Mouse (Mus musculus) adrenal gland, postnatal 36 days (tissue): ENCODE results near the gene Prkag2. TPM values are rescaled to one million over a fixed set of nuclear protein-coding genes. Genes with fewer than 3 reads are reported as not detected.

Experiments
- DNase-seq, 2 experiments: peaks; one replicate each; pipeline ENCODE4 v3.0.0; 2021; ENCODE audit warnings: mixed read lengths in 1 of 2
- total RNA-seq, 2 experiments: library from RNA; stranded (reverse); gene quantifications; 2 replicates each; pipeline ENCODE4 v1.2.3; 2021

Gene Prkag2
- total RNA-seq, 2 experiments from 2014 or later = 36.8 to 42.7 TPM

GRCm38 (mm10) chr5:25050827-25051226 is 49.6 kb downstream of the Prkag2 start:
- no peak for DNase-seq

GRCm38 (mm10) chr5:25047670-25048069 is 52.8 kb downstream of the Prkag2 start:
- no peak for DNase-seq

- no peak for DNase-seq
These were observed 53.7 kb downstream of the Prkag2 start for GRCm38 (mm10) chr5:25046762-25047161.

DNA sequence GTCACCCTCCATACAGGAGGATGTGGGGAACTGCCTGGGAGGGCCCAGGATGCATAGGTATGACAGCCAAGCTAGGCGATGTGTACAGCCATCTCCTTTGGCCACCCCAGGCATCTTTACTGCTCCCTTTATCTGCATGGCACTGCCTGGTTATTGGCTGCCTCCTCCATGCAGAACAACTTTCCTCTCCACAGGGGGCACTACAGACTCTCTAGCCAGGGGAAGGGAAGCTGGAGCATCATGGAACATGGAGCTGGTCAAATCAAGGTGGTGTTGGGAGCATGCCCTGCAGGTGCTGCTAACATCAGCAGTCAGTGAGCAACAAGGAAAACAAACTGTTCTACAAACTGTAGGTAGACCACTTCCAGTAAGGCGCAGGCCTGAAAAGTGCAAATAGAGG is 56.4 kb downstream of the Prkag2 start:
- no peak for DNase-seq

DNA sequence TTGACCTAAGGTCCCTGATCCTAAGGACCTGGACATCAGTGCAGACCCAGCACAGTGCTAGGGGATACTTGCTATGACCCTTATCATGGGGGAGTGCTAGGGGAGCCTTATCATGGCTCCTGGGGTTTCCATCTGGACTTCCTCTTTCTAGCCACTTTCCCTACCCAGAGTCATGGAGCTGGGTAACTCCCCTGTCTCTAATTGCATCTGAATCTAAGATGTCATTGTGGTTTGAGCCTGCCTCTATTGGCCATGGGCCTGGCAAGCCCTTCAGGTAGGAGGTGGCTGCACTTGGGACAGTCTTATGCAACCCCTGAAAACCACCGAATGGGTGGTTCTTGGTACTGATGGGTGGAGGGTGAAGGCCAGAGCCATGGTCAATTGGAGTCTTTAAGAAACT is 58.5 kb downstream of the Prkag2 start:
- no peak for DNase-seq

DNA sequence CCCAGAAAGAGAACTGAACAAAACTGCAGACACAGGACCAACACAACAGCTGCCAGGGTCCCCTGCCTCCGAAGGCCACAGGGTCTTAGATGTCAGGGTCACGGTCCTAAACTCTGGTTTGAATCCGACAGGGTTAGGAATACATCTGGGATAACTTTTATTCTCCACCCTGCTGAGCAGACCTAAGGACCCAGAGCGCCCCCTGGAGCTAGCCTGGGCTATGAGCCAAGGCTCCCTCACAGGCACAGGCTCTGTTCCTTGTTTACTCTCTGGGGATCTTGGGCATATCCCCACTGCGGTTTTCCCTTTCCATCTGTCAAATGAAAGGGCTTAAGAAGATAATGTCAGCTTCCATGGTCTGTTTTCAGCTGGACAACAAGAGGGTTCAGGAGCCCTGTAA is 59.1 kb downstream of the Prkag2 start:
- DNase-seq = peak; percentile 42 to 68

DNA sequence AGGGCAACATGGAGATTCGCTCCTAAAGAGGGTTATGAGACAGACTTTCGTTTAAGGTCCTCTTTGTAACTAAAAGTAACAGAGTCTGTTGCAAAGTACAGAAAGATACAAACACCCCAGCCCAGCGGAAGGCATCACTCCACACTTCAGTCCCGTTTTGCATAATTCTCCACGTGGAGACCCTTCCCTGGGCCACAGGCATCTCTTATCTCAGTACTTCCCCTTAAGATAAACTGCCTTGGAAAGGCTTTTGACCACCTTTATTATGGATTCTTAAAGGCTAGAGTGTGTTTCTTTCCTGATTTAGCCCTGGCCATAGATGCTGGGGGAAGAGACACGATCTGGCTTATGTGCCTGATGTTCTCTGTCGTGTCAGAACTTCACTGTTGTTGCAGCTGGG is 59.5 kb downstream of the Prkag2 start:
- DNase-seq = no peak

DNA sequence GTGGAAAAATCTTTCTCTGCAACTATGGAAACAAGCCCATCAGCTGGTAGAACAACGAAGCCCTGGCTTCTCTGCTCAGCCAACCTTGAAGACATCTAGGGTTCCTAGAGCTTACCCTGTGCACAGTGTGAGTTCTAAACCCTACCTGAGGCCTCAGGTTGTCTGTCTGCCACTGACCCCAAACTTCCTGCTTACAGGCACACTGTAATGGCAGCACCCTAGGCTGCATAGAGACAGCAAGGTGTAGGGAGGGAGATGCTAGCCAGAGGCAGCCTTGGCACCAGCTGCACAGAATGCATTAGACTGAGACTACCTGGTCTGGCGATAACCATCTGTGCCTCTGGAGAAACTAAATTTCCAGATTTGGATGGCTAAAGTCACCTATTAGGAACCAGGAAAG is 61.6 kb downstream of the Prkag2 start:
- DNase-seq = no peak

DNA sequence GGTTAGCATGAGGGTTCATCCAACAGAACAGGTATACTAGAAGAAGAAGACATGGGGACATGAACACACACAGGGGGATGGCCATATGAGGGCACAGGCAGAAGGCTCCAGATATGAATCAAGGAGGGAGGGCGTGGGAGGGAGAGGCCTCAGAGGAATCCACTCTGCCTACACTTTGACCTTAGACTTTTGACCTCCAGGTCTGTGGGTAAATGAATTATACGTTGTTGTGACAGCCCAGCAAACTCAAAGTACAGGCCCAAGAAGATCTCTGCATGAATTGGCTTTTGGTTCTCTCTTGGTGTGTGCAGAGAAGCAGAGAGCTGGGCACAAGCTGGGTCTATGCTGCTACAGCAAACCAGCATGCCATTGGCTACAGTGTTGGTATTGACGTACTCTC is 65.1 kb downstream of the Prkag2 start:
- no peak for DNase-seq

- no peak for DNase-seq
These were observed 69.0 kb downstream of the Prkag2 start for GRCm38 (mm10) chr5:25031456-25031856.

DNA sequence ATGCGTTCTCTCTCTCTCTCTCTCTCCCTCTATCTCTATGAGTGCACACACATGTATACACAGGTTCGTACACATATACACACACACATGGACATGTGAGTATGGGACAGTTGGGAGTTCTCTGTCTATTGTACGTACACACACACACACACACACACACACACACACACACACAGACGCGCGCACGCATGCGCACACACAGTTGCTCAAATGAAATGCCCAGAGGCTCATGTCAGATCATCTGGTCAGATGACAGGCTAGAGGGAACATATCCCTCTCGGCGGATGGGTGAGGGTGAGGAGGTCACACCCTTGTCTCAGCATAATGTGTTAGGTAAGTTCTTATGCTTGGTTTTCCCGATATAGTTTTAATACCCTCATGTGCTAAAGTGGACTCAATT is 69.4 kb downstream of the Prkag2 start:
- no peak for DNase-seq

DNA sequence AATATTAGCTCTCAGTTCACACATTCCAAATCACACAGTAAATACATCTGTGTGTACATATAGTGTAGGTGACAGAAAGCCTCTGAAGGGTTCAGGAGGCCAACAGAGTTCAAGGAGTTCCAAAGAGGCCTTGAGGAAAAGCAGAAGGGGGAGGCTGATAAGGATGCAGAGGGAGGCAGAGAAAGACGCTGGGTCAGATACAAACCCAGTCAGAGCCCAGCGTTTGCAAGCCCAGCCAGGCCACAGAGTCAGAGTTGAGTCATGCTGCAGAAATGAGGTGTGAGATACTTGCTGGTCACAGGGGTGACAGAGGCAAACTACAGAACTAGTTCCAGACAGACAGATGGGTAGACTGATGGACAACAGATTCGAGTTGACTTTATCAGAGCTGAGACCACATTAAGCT is 70.2 kb downstream of the Prkag2 start:
- peak; percentile 49 to 67 for DNase-seq

DNA sequence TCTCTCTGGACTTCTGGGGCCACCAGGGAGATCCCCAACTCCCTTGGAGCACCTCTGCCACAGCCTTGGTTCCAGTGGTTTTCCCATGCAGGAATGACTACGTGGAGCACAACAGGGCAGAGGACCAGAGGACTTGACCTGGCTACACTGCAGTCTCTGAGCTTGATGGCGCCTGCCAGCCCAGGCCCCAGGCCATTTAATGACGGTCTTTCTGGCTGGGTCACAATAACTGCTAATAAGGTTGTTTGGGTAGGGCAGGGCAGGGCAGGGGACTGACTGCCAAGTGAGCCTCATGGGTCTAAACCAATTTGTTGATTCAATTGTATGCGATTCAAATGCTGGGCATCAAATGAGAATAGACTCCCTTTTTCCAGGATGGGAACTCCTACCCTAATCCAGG is 72.8 kb downstream of the Prkag2 start:
- DNase-seq = peak in 1 of 2 experiments; percentile 46

GRCm38 (mm10) chr5:25025309-25026019 is 75.0 kb downstream of the Prkag2 start:
- DNase-seq = peak; percentile 52 to 54

GRCm38 (mm10) chr5:25022904-25023303 is 77.5 kb downstream of the Prkag2 start:
- peak; percentile 66 to 76 for DNase-seq

DNA sequence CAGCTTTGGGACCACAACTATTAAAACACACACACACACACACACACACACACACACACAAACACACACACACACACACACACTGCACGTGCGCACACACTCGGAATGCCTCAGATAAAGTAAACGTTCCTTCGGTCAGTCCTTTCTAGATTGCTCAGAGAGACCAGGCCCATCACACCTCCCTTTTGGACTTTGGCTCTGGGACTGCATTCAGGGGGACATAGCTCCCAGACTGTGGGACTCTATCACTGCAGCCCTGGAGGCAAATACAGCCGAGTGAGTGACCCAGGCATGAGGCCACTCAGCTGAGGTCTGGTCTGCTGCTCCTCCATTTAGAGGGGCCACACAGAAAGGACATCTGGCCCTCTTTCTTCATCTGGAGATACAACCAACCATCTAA is 81.2 kb downstream of the Prkag2 start:
- no peak for DNase-seq

DNA sequence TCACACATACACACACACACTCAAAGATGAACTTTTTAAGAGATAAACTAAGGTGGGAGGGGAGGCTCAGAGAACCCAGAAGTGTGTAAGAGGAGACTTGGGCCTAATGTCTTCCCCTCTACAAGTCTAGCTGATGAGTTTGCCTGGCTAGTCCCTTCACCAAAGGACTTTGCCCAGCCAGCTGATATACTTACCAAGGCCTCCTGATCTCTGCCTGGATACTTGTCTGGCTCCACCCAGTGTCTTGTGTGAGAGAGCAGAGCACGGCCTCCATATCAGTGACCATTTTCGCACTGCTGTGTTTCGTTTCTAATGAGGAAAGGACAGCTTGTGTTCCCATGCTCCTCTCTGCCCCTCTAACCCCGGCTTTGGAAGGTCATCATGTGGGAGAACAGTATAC is 88.3 kb downstream of the Prkag2 start:
- DNase-seq = no peak

GRCm38 (mm10) chr5:25011019-25011485 is 89.4 kb downstream of the Prkag2 start:
- peak; percentile 84 to 88 for DNase-seq

DNA sequence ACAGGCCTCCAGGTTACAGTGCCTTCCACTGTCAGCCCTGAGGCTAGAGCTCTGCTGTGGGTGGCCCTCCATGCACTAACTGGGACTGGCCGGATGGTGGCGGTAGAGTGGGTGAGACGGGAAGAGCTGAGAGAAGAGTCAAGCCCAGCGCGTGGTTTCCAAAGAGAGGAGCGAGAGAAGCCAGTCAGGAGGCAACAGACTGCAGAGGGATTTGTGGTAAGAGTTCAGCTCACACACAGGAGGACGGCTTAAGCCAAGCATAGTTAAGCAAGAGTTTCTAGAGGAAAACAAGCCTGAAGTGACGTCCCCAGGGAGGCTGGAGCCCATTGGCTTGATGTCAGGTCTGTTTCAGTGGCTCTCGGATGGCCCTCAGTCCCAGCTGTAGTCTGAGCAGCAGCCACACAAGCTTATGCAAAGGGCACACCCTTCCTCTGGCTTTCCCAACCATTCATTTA is 90.0 kb downstream of the Prkag2 start:
- DNase-seq = peak; percentile 92 to 93

DNA sequence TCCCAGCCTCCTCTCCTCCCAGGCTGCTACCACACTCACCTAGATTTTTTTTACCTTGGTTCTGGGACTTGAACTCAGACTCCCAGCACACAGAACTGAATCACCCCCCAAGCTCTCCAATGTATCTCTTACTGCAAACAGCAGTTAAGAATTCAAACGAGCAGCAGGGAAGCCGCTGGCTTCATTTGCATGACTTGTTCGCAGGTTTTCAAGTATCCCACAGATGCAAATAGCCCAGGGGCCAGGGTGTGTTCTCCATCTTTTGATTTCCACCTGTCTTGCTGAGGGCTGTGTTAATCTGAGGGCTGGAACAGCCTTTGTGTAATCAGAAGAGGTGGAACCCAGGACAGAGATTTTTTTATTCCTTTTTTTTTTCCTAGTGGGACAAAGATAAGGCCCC is 90.7 kb downstream of the Prkag2 start:
- DNase-seq = no peak

GRCm38 (mm10) chr5:25008966-25009365 is 91.5 kb downstream of the Prkag2 start:
- DNase-seq = no peak

GRCm38 (mm10) chr5:25006848-25007247 is 93.6 kb downstream of the Prkag2 start:
- DNase-seq = peak; percentile 94 to 95

DNA sequence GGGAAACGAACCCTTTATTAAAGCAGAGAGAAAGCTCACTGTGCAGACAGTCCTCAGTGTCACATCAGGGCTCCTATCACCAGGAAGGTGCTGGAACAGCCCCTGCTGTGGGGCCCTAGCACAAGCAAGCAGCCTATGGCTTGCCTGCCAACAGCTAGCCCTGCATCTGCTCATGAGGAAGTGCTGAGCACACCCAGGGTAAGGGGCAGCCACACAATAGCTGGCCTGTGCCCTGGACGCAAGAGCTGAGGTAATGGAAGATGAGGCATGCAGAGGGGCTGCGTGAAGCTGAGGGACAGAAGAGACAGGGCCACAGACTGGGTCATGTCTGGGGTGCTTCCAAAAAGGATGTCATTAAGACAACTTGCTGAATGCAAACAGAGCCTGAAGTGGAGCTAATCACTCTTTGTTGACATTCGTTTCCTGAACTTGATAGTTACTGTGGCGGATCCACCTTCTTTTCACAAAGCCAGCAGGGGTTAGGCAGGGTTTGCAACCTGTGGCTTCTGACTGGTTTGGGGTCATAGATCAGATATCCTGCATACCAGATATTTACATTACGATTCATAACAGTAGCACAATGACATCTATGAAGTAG is 94.8 kb downstream of the Prkag2 start:
- DNase-seq = no peak

GRCm38 (mm10) chr5:25001391-25001794 is 99.0 kb downstream of the Prkag2 start:
- peak; percentile 58 to 63 for DNase-seq
